Mouse (Mus musculus): ENCODE results near the gene Tab1. TPM values are rescaled to one million over a fixed set of nuclear protein-coding genes. Genes with fewer than 3 reads are reported as not detected.

Tab1 gene
- polyA plus RNA-seq, 1 experiment, result 33.6 TPM

DNA sequence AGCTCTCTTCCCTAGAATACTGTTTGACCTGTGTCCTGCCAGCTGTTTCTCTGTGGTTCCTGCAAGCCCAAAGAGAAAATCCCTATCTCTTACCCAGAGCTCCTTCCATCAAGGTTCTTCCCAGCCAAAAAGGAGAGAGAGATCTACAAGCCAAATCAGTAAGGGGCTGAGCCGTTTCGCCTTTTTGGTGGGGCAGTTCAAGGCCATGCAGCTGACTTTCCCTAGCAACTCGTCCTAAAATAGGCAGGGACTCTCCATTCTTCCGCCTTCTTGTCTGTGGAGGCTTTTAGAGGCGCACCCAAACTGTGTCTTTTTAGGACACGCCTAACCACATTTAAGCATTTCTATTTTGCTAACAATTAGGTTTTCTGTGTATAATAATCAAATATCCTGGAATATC is 10.8 kb downstream of the Tab1 start:
- H3K27ac ChIP-seq (ENCODE audit: insufficient read depth, low read length), result no peak overlapping the region
- H3K4me3 ChIP-seq (ENCODE audit: insufficient read depth, low read length), result no peak overlapping the region
- TF ChIP-seq POLR2A (IDR thresholded peaks at IDR 0.05; ENCODE audit: extremely low read depth, insufficient read depth, low read length) (no peak), CTCF (IDR thresholded peaks at IDR 0.05; ENCODE audit: extremely low read depth, insufficient read depth, low read length) (no peak)
- H3K4me1 ChIP-seq (ENCODE audit: control insufficient read depth, insufficient read depth, low read length), result peaks cover 5% of the 10 kb centered on the region; the same call in 1 of the 2 replicates

DNA sequence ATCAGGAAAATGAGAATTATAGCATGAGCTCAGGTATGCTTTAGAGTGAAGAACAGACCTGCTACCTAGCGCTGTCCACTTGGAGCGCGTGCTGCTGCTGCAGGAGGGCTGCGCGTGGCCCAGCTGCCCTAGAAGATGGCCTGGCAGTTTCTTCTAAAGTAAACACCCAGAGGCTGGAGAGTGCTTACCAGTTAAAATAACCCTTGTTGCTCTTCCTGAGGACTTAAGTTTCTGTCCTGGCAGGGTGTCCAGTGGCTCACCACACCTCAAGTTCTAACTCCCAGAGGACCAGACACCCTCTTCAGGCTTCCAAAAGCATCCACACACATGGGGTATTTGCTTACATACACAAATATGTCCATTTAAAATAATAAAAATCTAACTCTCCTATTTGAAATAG is 12.5 kb downstream of the Tab1 start:
- peaks cover 2% of the 10 kb centered on the region; the same call in 1 of the 2 replicates for H3K4me1 ChIP-seq (ENCODE audit: control insufficient read depth, insufficient read depth, low read length)
- TF ChIP-seq CTCF (IDR thresholded peaks at IDR 0.05; ENCODE audit: extremely low read depth, insufficient read depth, low read length), result no peak
- TF ChIP-seq POLR2A (IDR thresholded peaks at IDR 0.05; ENCODE audit: extremely low read depth, insufficient read depth, low read length), result no peak
- H3K4me3 ChIP-seq (ENCODE audit: insufficient read depth, low read length), result no peak overlapping the region
- H3K27ac ChIP-seq (ENCODE audit: insufficient read depth, low read length), result no peak overlapping the region

DNA sequence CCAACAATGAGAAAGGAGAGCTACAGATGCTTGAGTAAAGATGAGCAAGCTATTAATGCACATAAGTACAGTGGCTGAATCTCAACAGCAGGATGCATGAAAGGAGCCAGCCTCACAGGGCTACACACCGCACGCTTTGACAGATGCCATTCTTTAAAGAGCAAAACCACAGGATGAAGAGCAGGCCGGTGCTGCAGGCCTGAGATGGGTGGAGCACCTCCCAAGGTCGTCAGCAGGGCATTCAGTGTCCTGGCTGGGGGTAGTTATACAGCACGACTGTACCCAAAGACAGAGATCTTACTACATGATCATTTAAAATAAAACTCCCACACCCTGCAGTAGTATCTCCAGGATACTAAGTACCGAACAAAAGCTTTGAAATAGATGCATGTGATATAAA is 13.2 kb downstream of the Tab1 start:
- no peak overlapping the region for H3K4me3 ChIP-seq (ENCODE audit: insufficient read depth, low read length)
- H3K4me1 ChIP-seq (ENCODE audit: control insufficient read depth, insufficient read depth, low read length), result peaks cover 2% of the 10 kb centered on the region; the same call in 1 of the 2 replicates
- no peak overlapping the region for H3K27ac ChIP-seq (ENCODE audit: insufficient read depth, low read length)
- TF ChIP-seq POLR2A (IDR thresholded peaks at IDR 0.05; ENCODE audit: extremely low read depth, insufficient read depth, low read length), result no peak
- no peak for TF ChIP-seq CTCF (IDR thresholded peaks at IDR 0.05; ENCODE audit: extremely low read depth, insufficient read depth, low read length)

DNA sequence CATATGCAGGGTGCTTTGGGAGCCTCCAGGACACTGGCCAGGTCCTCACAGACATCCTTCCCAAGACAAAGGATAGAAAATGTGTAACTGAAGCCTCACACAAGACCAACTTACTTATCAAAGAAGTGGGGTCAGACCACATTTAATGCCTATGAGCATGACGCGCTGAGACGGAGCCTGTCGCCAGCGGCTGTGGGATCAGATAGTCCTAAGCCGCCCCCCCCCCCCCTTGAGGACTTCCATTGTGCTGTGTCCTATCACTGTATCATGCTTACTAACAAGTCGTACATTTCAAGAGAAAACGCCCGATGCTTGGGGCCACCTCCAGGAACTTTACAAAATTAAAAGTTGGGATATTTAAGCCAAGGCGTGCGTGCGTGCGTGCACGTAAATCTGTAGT is 14.2 kb downstream of the Tab1 start:
- Histone ChIP-seq H3K4me1 (ENCODE audit: control insufficient read depth, insufficient read depth, low read length) (peaks cover 2% of the 10 kb centered on the region; the same call in 1 of the 2 replicates), H3K27ac (ENCODE audit: insufficient read depth, low read length) (no peak overlapping the region), H3K4me3 (ENCODE audit: insufficient read depth, low read length) (no peak overlapping the region)
- TF ChIP-seq POLR2A (IDR thresholded peaks at IDR 0.05; ENCODE audit: extremely low read depth, insufficient read depth, low read length), result no peak
- no peak for TF ChIP-seq CTCF (IDR thresholded peaks at IDR 0.05; ENCODE audit: extremely low read depth, insufficient read depth, low read length)

DNA sequence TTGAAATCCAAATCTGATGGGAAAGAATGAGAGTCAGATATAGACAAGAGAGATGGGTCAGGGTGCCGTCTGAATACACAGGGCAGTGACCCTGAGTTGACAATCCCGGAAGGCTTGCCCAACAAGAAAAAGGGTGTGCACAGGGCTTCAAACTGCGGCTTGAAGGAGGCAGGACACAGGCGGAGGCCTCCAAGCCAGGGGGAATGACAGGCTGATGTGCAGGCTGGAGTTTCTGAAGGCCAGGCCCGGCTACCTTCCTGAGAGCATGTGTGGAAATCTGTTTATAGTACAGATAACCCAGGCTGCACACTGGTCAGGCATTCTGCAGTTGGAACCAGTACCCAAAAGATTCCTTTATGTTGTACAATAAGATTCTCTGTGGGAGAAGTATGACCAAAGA is 14.6 kb downstream of the Tab1 start:
- Histone ChIP-seq H3K27ac (ENCODE audit: insufficient read depth, low read length) (no peak overlapping the region), H3K4me1 (ENCODE audit: control insufficient read depth, insufficient read depth, low read length) (peaks cover 2% of the 10 kb centered on the region; the same call in 1 of the 2 replicates), H3K4me3 (ENCODE audit: insufficient read depth, low read length) (no peak overlapping the region)
- no peak for TF ChIP-seq CTCF (IDR thresholded peaks at IDR 0.05; ENCODE audit: extremely low read depth, insufficient read depth, low read length)
- TF ChIP-seq POLR2A (IDR thresholded peaks at IDR 0.05; ENCODE audit: extremely low read depth, insufficient read depth, low read length), result no peak

DNA sequence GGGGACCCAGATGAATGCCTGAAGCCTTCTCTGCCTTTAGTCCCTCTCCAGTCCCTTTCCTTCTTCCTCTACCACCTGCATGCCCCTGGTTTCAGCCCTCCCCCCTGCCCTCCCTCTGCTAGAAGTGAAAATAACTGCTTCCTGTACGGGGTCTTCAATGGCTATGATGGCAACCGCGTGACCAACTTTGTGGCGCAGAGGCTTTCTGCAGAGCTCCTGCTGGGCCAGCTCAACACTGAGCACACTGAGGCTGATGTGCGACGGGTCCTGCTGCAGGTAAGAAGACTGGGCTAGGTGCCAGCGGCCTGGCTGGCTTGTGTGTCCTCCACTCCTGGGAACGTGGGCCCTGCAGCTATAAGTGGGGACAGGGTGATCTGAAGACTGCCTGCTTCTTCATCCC is 15.6 kb downstream of the Tab1 start:
- TF ChIP-seq POLR2A (IDR thresholded peaks at IDR 0.05; ENCODE audit: extremely low read depth, insufficient read depth, low read length), result no peak
- no peak for TF ChIP-seq CTCF (IDR thresholded peaks at IDR 0.05; ENCODE audit: extremely low read depth, insufficient read depth, low read length)
- peaks cover 2% of the 10 kb centered on the region; the same call in 1 of the 2 replicates for H3K4me1 ChIP-seq (ENCODE audit: control insufficient read depth, insufficient read depth, low read length)
- H3K4me3 ChIP-seq (ENCODE audit: insufficient read depth, low read length), result no peak overlapping the region
- H3K27ac ChIP-seq (ENCODE audit: insufficient read depth, low read length), result no peak overlapping the region

DNA sequence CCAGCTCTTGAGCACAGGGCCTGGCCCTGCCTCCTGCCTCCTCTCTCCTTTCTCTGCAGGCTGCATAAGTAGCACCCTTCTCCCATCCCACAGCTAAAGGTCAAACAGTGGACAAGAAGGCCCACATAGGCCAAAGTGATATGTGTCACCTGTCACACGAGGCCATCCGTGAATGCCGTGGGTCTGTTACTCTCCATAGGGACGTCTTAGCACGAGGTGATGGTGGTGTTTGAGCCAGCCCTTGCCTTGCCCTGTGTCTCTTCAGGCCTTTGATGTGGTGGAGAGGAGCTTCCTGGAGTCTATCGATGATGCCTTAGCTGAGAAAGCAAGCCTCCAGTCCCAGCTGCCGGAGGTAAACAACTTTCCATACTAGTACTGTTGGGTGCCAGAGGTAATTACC is 16.6 kb downstream of the Tab1 start:
- no peak overlapping the region for H3K4me3 ChIP-seq (ENCODE audit: insufficient read depth, low read length)
- no peak for TF ChIP-seq POLR2A (IDR thresholded peaks at IDR 0.05; ENCODE audit: extremely low read depth, insufficient read depth, low read length)
- no peak for TF ChIP-seq CTCF (IDR thresholded peaks at IDR 0.05; ENCODE audit: extremely low read depth, insufficient read depth, low read length)
- H3K4me1 ChIP-seq (ENCODE audit: control insufficient read depth, insufficient read depth, low read length), result peaks cover 2% of the 10 kb centered on the region; the same call in 1 of the 2 replicates
- H3K27ac ChIP-seq (ENCODE audit: insufficient read depth, low read length), result no peak overlapping the region

DNA sequence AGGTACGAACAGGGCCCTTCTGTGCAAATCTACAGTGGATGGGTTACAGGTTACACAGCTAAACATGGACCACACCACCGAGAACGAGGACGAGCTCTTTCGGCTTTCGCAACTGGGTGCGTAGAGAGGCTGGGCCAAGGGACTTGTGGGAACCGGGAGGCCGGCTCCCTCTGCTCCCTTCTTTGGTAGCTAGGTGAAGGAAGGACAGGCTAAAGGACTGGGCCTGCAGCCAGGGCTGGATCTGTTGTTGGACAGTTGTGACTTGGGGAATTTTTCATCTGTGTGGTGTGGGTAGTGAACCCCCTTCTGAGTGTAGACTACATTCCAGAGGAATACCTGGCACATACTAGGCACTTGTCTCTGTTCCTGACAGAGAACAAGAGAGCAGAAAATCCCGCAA is 19.7 kb downstream of the Tab1 start:
- Histone ChIP-seq H3K27ac (ENCODE audit: insufficient read depth, low read length) (no peak overlapping the region), H3K4me3 (ENCODE audit: insufficient read depth, low read length) (no peak overlapping the region), H3K4me1 (ENCODE audit: control insufficient read depth, insufficient read depth, low read length) (no peaks in the 10 kb centered on the region)
- no peak for TF ChIP-seq CTCF (IDR thresholded peaks at IDR 0.05; ENCODE audit: extremely low read depth, insufficient read depth, low read length)

DNA sequence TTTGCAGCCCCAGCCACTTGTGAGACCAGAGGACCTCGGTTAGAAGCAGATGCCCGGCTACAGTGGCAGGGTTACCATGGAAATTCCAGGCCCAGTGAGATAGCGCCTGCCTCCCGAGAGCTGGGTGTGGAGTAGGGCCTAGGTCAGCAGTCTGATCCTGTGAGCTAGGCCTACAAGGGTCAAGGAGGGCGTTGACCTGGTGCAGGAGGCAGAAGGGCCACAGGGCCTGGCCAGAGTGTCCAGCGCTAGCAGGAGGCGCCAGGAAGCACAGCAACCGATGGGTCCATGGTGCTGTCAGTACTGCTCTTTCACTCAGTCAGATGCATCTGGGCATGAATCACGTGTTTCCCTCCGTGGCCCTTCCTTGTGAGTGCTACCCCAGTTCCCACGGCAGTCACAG is 20.8 kb downstream of the Tab1 start:
- no peak overlapping the region for H3K27ac ChIP-seq (ENCODE audit: insufficient read depth, low read length)
- no peaks in the 10 kb centered on the region for H3K4me1 ChIP-seq (ENCODE audit: control insufficient read depth, insufficient read depth, low read length)
- no peak for TF ChIP-seq POLR2A (IDR thresholded peaks at IDR 0.05; ENCODE audit: extremely low read depth, insufficient read depth, low read length)
- no peak overlapping the region for H3K4me3 ChIP-seq (ENCODE audit: insufficient read depth, low read length)

DNA sequence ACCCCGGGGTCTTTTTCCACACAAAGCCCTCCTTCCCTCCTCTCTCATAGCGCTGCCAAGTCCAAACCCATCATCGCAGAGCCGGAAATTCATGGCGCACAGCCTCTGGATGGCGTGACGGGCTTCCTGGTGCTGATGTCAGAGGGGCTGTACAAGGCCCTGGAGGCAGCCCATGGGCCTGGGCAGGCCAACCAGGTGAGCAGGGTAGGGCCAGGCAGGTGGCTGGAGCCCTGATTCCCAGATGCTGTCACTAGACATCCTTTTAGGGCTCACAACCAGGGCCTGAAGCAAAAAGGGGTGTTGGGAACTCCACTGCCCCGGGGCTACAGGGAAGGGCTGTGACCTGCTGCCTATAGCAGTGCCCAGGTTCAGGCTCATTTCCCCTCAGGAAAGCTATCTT is 22.8 kb downstream of the Tab1 start:
- H3K4me3 ChIP-seq (ENCODE audit: insufficient read depth, low read length), result no peak overlapping the region
- no peak for TF ChIP-seq CTCF (IDR thresholded peaks at IDR 0.05; ENCODE audit: extremely low read depth, insufficient read depth, low read length)
- TF ChIP-seq POLR2A (IDR thresholded peaks at IDR 0.05; ENCODE audit: extremely low read depth, insufficient read depth, low read length), result no peak
- no peak overlapping the region for H3K27ac ChIP-seq (ENCODE audit: insufficient read depth, low read length)
- no peaks in the 10 kb centered on the region for H3K4me1 ChIP-seq (ENCODE audit: control insufficient read depth, insufficient read depth, low read length)

Data from cortical plate, adult 2 months (tissue).